Mouse (Mus musculus): ENCODE measurements around the gene Galnt17. TPM values are rescaled to one million over a fixed set of nuclear protein-coding genes. Genes with fewer than 3 reads are reported as not detected.

The Galnt17 gene
- total and polyA plus RNA-seq, 2 experiments from 2014 or later = 4.8 to 16.7 TPM

- Histone ChIP-seq H3K4me1 (ENCODE audit: insufficient read depth, low read length) (no peaks in the 10 kb centered on the region), H3K9me3 (ENCODE audit: low read length) (no peaks in the 10 kb centered on the region), H3K4me2 (ENCODE audit: low read depth, low read length, poor library complexity, severe bottlenecking) (no peak overlapping the region), H3K9ac (replicated peaks; ENCODE audit: low read length, poor library complexity, severe bottlenecking) (no peak overlapping the region), H3K27me3 (ENCODE audit: insufficient read depth, low read length) (no peaks in the 10 kb centered on the region), H3K36me3 (ENCODE audit: insufficient read depth, low read length) (no peaks in the 10 kb centered on the region), H3K27ac (ENCODE audit: low read depth, low read length) (no peak overlapping the region), H3K4me3 (ENCODE audit: low read depth, low read length) (no peak overlapping the region)
- ATAC-seq (ENCODE audit: low FRiP score) (no peak), DNase-seq (ENCODE audit: low spot score) (no peak)
- no peak for TF ChIP-seq CTCF (IDR thresholded peaks at IDR 0.05)
- 80% methylated on average over 7 of the region's 7 CpGs for WGBS
These were observed 355.9 kb downstream of the Galnt17 start for GRCm38 (mm10) chr5:130952361-130952760.

GRCm38 (mm10) chr5:130950894-130951400 is 357.4 kb downstream of the Galnt17 start:
- no peaks in the 10 kb centered on the region for H3K9me3 ChIP-seq (ENCODE audit: low read length)
- no peaks in the 10 kb centered on the region for H3K4me1 ChIP-seq (ENCODE audit: insufficient read depth, low read length)
- WGBS = 47% methylated on average over 6 of the region's 6 CpGs
- DNase-seq (ENCODE audit: low spot score) (peak; percentile 28), ATAC-seq (ENCODE audit: low FRiP score) (no peak)
- H3K27ac ChIP-seq (ENCODE audit: low read depth, low read length) = no peak overlapping the region
- peak; percentile 68 for TF ChIP-seq CTCF (IDR thresholded peaks at IDR 0.05)
- H3K9ac ChIP-seq (replicated peaks; ENCODE audit: low read length, poor library complexity, severe bottlenecking) = no peak overlapping the region
- no peaks in the 10 kb centered on the region for H3K36me3 ChIP-seq (ENCODE audit: insufficient read depth, low read length)
- H3K4me2 ChIP-seq (ENCODE audit: low read depth, low read length, poor library complexity, severe bottlenecking) = no peak overlapping the region
- H3K27me3 ChIP-seq (ENCODE audit: insufficient read depth, low read length) = no peaks in the 10 kb centered on the region
- H3K4me3 ChIP-seq (ENCODE audit: low read depth, low read length) = no peak overlapping the region

- WGBS = 37% methylated on average over 4 of the region's 4 CpGs
- no peak for TF ChIP-seq CTCF (IDR thresholded peaks at IDR 0.05)
- ATAC-seq (ENCODE audit: low FRiP score) = no peak
- H3K9ac ChIP-seq (replicated peaks; ENCODE audit: low read length, poor library complexity, severe bottlenecking) = no peak overlapping the region
- H3K27me3 ChIP-seq (ENCODE audit: insufficient read depth, low read length) = no peaks in the 10 kb centered on the region
- no peaks in the 10 kb centered on the region for H3K36me3 ChIP-seq (ENCODE audit: insufficient read depth, low read length)
- no peaks in the 10 kb centered on the region for H3K9me3 ChIP-seq (ENCODE audit: low read length)
- H3K4me1 ChIP-seq (ENCODE audit: insufficient read depth, low read length) = no peaks in the 10 kb centered on the region
- no peak overlapping the region for H3K4me2 ChIP-seq (ENCODE audit: low read depth, low read length, poor library complexity, severe bottlenecking)
- no peak overlapping the region for H3K27ac ChIP-seq (ENCODE audit: low read depth, low read length)
- no peak for DNase-seq (ENCODE audit: low spot score)
- no peak overlapping the region for H3K4me3 ChIP-seq (ENCODE audit: low read depth, low read length)
These were observed 357.9 kb downstream of the Galnt17 start for GRCm38 (mm10) chr5:130950421-130950820.

- H3K9me3 ChIP-seq (ENCODE audit: low read length) = no peaks in the 10 kb centered on the region
- H3K4me2 ChIP-seq (ENCODE audit: low read depth, low read length, poor library complexity, severe bottlenecking) = no peak overlapping the region
- H3K4me1 ChIP-seq (ENCODE audit: insufficient read depth, low read length) = no peaks in the 10 kb centered on the region
- no peak for TF ChIP-seq CTCF (IDR thresholded peaks at IDR 0.05)
- no peak for ATAC-seq (ENCODE audit: low FRiP score)
- H3K27me3 ChIP-seq (ENCODE audit: insufficient read depth, low read length) = no peaks in the 10 kb centered on the region
- no peak overlapping the region for H3K4me3 ChIP-seq (ENCODE audit: low read depth, low read length)
- no peak overlapping the region for H3K9ac ChIP-seq (replicated peaks; ENCODE audit: low read length, poor library complexity, severe bottlenecking)
- H3K36me3 ChIP-seq (ENCODE audit: insufficient read depth, low read length) = no peaks in the 10 kb centered on the region
- WGBS = 69% methylated on average over 1 of the region's 1 CpGs
- no peak for DNase-seq (ENCODE audit: low spot score)
- H3K27ac ChIP-seq (ENCODE audit: low read depth, low read length) = no peak overlapping the region
These were observed 358.6 kb downstream of the Galnt17 start for GRCm38 (mm10) chr5:130949710-130950109.

GRCm38 (mm10) chr5:130938911-130939608 is 369.2 kb downstream of the Galnt17 start:
- ATAC-seq (ENCODE audit: low FRiP score) (no peak), DNase-seq (ENCODE audit: low spot score) (peak; percentile 87)
- Histone ChIP-seq H3K4me2 (ENCODE audit: low read depth, low read length, poor library complexity, severe bottlenecking) (no peak overlapping the region), H3K4me3 (ENCODE audit: low read depth, low read length) (no peak overlapping the region), H3K27ac (ENCODE audit: low read depth, low read length) (0 out of 2 replicates have a peak overlapping the region, but pooled peaks have one; percentile 21), H3K36me3 (ENCODE audit: insufficient read depth, low read length) (no peaks in the 10 kb centered on the region), H3K27me3 (ENCODE audit: insufficient read depth, low read length) (no peaks in the 10 kb centered on the region), H3K9me3 (ENCODE audit: low read length) (no peaks in the 10 kb centered on the region), H3K4me1 (ENCODE audit: insufficient read depth, low read length) (no peaks in the 10 kb centered on the region), H3K9ac (replicated peaks; ENCODE audit: low read length, poor library complexity, severe bottlenecking) (no peak overlapping the region; the same call in 1 of the 2 replicates)
- no peak for TF ChIP-seq CTCF (IDR thresholded peaks at IDR 0.05)
- WGBS = 24% methylated on average over 4 of the region's 4 CpGs

GRCm38 (mm10) chr5:130938274-130938741 is 370.0 kb downstream of the Galnt17 start:
- no peaks in the 10 kb centered on the region for H3K4me1 ChIP-seq (ENCODE audit: insufficient read depth, low read length)
- H3K4me3 ChIP-seq (ENCODE audit: low read depth, low read length) = no peak overlapping the region
- no peak for ATAC-seq (ENCODE audit: low FRiP score)
- WGBS = 3% methylated on average over 7 of the region's 7 CpGs
- no peaks in the 10 kb centered on the region for H3K27me3 ChIP-seq (ENCODE audit: insufficient read depth, low read length)
- TF ChIP-seq CTCF (IDR thresholded peaks at IDR 0.05) = no peak
- H3K36me3 ChIP-seq (ENCODE audit: insufficient read depth, low read length) = no peaks in the 10 kb centered on the region
- DNase-seq (ENCODE audit: low spot score) = peak; percentile 66
- no peaks in the 10 kb centered on the region for H3K9me3 ChIP-seq (ENCODE audit: low read length)
- no peak overlapping the region for H3K4me2 ChIP-seq (ENCODE audit: low read depth, low read length, poor library complexity, severe bottlenecking)
- no peak overlapping the region for H3K9ac ChIP-seq (replicated peaks; ENCODE audit: low read length, poor library complexity, severe bottlenecking)
- H3K27ac ChIP-seq (ENCODE audit: low read depth, low read length) = no peak overlapping the region
